Mouse (Mus musculus) urinary bladder, postnatal 4 days (tissue): ENCODE results near the gene Fam57b.

Source experiments
- DNase-seq, 2 experiments: peaks; one replicate each; pipeline ENCODE4 v3.0.0; 2021 to 2022; ENCODE audit warnings: low spot score in 2 of 2

Fam57b gene

DNA sequence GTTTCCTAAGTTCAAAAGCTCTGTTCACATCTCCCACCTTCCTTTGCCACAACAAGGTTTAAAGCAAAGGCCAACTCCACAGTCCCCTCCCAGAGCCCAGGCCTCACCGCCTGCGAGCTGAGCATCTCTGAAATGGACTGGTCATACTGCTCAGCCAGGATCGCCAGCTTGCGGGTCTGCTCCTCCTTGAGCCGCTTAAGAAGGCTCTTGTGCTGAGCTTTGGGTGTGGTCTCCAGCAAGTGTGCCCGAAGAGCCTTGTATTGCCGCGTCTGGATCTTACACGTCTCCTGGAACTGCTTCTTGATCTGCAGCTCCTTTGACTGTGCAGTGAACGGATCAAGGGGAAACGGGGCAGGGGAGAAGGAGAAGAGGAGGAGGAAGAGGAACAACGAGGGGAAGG, 70.5 kb downstream of the Fam57b start:
- no peak for DNase-seq

DNA sequence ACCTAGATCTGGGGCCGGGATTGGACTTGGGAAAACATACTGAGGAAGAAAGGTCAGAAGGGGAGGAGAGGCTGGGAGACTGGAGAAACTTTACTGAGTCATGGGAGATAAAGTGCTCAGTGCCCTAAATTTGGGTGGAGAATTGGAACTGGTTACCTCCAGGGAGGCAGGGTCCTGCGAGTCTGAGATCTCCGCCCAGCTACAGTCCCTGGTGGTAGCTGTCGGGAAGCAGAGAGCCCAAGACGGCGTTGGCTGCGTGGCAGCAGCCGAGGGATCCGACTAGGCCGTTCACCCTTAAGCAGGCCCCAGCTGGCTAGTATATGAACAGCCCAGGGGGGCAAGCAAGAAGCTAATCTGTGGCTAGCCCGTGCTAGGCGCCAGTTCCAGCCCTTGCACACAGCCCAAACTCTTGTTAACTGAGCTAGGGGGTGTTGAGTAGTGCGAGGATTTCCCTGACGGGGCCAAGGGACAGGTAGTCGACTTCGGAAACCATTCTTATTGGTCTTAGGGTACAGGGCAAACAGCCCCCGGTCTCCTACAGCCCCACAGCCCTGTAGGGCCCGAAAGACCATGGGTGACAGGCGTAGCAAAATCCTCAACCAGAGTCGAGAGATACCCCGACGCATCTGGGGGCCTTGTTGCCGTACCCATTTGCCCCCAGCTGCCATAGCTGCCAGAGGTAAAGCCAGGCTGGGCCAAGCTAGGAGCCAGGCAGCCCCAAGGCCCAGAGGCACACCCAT, 72.5 kb downstream of the Fam57b start:
- DNase-seq = no peak

DNA sequence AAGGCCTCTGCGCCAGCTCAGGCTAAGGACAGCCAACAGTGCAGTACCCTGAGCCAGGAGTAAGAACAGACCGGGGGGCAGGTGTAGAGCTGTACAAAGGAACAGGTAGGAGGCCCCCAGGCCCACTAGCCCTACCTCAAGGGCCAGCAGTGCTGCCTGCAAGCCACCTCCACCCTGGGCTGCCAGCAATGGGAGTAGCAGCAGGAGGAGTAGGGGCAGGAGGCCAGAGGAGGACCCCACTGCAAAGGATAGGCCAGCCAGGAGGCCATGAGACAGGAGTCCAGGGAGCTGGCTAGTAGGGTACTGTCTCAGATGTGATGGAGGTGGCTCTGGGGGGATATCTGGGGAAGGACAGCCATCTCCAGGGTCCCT, 73.0 kb downstream of the Fam57b start:
- no peak for DNase-seq

DNA sequence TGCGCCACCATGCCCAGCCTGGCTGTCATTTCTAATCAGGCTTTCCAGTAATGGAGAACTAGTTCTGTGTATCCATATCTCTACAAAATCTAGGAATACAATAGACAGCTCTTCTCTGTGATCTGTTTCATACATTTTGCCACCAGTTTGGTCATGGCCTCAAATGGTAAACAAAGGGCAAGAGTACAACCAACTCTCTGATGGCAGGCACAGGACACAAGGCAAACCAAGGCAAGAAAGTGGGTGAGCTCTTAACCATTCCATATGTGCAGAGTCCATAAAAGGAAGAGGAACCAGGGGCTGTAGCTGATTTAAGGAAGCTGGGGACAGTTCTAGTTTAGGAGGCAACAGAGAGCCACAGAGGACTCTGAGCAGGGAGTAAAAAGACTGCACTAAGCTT, 79.8 kb downstream of the Fam57b start:
- no peak for DNase-seq
